Mouse (Mus musculus) heart, embryonic 11.5 days (tissue): ENCODE results near the gene Gpr61. TPM values are rescaled to one million over a fixed set of nuclear protein-coding genes. Genes with fewer than 3 reads are reported as not detected.

Source experiments
- ATAC-seq: fragments of 200-750 bp; cut with Nextera tagmentation; replicated peaks from 2 replicates; pipeline ENCODE4 v1.8.0; 2017; ENCODE audit warnings: moderate library complexity; ENCODE audit not compliant: insufficient number of reproducible peaks, low FRiP score, low TSS enrichment
- H3K27ac ChIP-seq: fragments of 300-500 bp; sonication (generic); 2 replicates; pipeline ENCODE4 v1.5.1; 2014; ENCODE audit warnings: mild to moderate bottlenecking, low read depth, low read length
- H3K27me3 ChIP-seq: fragments of 300-500 bp; sonication (generic); 2 replicates; pipeline ENCODE4 v1.6.1; 2014; ENCODE audit warnings: mild to moderate bottlenecking, low read length, mixed read lengths; ENCODE audit not compliant: control insufficient read depth, insufficient read depth
- H3K36me3 ChIP-seq: fragments of 300-500 bp; sonication (generic); 2 replicates; pipeline ENCODE4 v1.6.1; 2014; ENCODE audit warnings: mild to moderate bottlenecking, low read length, moderate library complexity, mixed read lengths; ENCODE audit not compliant: control insufficient read depth, insufficient read depth
- H3K4me1 ChIP-seq: fragments of 300-500 bp; sonication (generic); 2 replicates; pipeline ENCODE4 v1.6.1; 2014; ENCODE audit warnings: low read length; ENCODE audit not compliant: control insufficient read depth, insufficient read depth
- H3K4me2 ChIP-seq: fragments of 300-500 bp; sonication (generic); 2 replicates; pipeline ENCODE4 v1.6.1; 2014; ENCODE audit warnings: mild to moderate bottlenecking, moderate library complexity
- H3K4me3 ChIP-seq: fragments of 300-500 bp; sonication (generic); 2 replicates; pipeline ENCODE4 v1.5.1; 2014; ENCODE audit warnings: low read depth, low read length
- H3K9ac ChIP-seq: fragments of 300-500 bp; sonication (generic); 2 replicates; pipeline ENCODE4 v1.6.1; 2014; ENCODE audit warnings: mild to moderate bottlenecking, low read depth, low read length, moderate library complexity
- H3K9me3 ChIP-seq: fragments of 300-500 bp; sonication (generic); replicated peaks from 2 replicates; pipeline ENCODE4 v1.6.1; 2016; ENCODE audit warnings: low read length; ENCODE audit not compliant: control insufficient read depth
- WGBS: fragments of 180-500 bp; shearing (Covaris S2); extraction: QIAGEN DNeasy Blood & Tissue Kit; methylation state at CpG from one replicate; pipeline ENCODE4 v1.1.7; 2014; ENCODE audit not compliant: insufficient replicate concordance; 5-methylcytosine and 5-hydroxymethylcytosine counted together
- polyA plus RNA-seq: library from polyadenylated mRNA; unstranded; fragments of >200 nt; fragmentation: Nextera tagmentation; extraction: Ambion mirVana; gene quantifications from 2 replicates; pipeline ENCODE4 v1.2.1, GENCODE M21; 2014

Gpr61 gene
- polyA plus RNA-seq, 1 experiment from 2014 or later, result 0.16 TPM

GRCm38 (mm10) chr3:108166486-108167211 is 12.0 kb upstream of the Gpr61 start:
- no peak overlapping the region for H3K27ac ChIP-seq
- 0 out of 2 replicates have a peak, but pooled peaks cover 3% of the 10 kb centered on the region for H3K27me3 ChIP-seq
- H3K4me1 ChIP-seq, result peaks cover 4% of the 10 kb centered on the region
- 27% methylated on average over 10 of the region's 11 CpGs for WGBS
- no peaks in the 10 kb centered on the region for H3K9me3 ChIP-seq
- no peak for ATAC-seq
- no peak overlapping the region for H3K9ac ChIP-seq
- H3K4me3 ChIP-seq, result no peak overlapping the region
- H3K4me2 ChIP-seq, result no peak overlapping the region
- no peaks in the 10 kb centered on the region for H3K36me3 ChIP-seq

DNA sequence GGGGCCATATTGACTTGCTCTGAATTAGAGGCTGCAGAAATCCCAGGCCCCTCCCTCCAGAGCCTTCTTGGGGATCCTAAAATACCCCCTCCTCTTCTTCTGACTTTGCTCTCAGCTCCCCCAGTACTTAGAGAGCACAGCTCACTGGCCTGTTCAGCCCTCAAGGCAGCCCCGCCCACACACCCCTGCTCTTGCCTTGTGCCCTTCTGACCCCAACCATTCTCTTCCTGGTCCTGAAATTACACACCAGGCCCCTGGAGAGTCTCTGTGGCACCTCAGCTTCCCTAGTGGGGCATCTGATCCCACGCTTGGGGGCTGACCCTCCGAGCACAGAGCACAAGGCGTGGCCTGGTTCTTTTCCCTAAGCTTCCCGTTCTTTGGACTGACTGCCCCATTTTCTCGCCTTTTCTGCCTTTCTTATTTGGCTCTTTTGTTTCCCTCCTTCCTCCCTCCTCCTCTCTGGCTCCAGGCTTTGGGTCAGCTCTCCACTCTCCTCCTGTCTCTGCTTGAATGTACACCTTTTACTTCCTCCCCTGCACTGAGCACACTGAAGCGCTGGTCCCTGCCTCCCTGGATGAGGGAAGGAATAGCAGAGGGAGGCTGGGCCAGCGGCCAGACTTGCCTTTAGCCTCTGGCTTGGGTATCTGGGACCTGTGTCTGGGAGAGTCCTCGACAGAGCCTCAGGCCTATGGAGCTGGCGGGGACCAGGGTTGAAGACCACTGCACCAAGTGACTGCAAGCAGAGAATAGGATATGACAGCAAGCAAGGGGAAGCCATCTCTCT is 11.0 kb upstream of the Gpr61 start:
- no peaks in the 10 kb centered on the region for H3K36me3 ChIP-seq
- no peak overlapping the region for H3K4me3 ChIP-seq
- H3K4me2 ChIP-seq, result no peak overlapping the region
- H3K9ac ChIP-seq, result no peak overlapping the region
- no peak for ATAC-seq
- 0 out of 2 replicates have a peak, but pooled peaks cover 3% of the 10 kb centered on the region for H3K27me3 ChIP-seq
- H3K27ac ChIP-seq, result no peak overlapping the region
- no peaks in the 10 kb centered on the region for H3K9me3 ChIP-seq
- 53% methylated on average over 10 of the region's 10 CpGs for WGBS
- H3K4me1 ChIP-seq, result peaks cover 4% of the 10 kb centered on the region

- 0 out of 2 replicates have a peak, but pooled peaks cover 3% of the 10 kb centered on the region for H3K27me3 ChIP-seq
- peaks cover 4% of the 10 kb centered on the region for H3K4me1 ChIP-seq
- ATAC-seq, result no peak; the same call in 1 of the 2 replicates
- H3K27ac ChIP-seq, result no peak overlapping the region
- no peaks in the 10 kb centered on the region for H3K36me3 ChIP-seq
- H3K9ac ChIP-seq, result no peak overlapping the region
- no peak overlapping the region for H3K4me3 ChIP-seq
- no peaks in the 10 kb centered on the region for H3K9me3 ChIP-seq
- WGBS, result 32% methylated on average over 9 of the region's 9 CpGs
- peak overlapping the region; percentile 41 for H3K4me2 ChIP-seq
Measured at GRCm38 (mm10) chr3:108164807-108165206, 10.1 kb upstream of the Gpr61 start.

DNA sequence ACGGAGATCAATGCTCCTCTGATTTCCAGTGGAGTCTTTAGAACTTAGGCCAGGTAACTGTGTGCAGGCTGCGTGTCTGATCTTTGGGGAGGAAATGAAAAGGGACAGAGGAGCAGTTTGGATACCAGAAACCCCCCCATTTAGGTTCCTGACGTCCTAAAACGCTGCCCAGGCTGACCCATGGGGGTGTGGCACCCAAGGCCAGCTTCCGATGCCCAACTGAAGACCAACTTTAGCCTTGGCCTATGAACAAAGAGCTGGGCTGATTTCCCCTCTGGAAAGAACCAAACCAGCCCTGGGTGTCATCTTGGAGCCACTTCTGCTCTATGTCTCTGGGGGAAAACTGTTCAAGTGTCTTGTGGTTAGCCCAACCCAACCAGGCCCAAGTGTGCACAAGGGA is 9.4 kb upstream of the Gpr61 start:
- Histone ChIP-seq H3K9me3 (no peaks in the 10 kb centered on the region), H3K27me3 (0 out of 2 replicates have a peak, but pooled peaks cover 3% of the 10 kb centered on the region), H3K9ac (no peak overlapping the region), H3K4me3 (no peak overlapping the region), H3K27ac (no peak overlapping the region), H3K4me1 (peaks cover 10% of the 10 kb centered on the region), H3K4me2 (no peak overlapping the region), H3K36me3 (no peaks in the 10 kb centered on the region)
- no peak for ATAC-seq
- WGBS, result 75% methylated on average over 5 of the region's 5 CpGs

DNA sequence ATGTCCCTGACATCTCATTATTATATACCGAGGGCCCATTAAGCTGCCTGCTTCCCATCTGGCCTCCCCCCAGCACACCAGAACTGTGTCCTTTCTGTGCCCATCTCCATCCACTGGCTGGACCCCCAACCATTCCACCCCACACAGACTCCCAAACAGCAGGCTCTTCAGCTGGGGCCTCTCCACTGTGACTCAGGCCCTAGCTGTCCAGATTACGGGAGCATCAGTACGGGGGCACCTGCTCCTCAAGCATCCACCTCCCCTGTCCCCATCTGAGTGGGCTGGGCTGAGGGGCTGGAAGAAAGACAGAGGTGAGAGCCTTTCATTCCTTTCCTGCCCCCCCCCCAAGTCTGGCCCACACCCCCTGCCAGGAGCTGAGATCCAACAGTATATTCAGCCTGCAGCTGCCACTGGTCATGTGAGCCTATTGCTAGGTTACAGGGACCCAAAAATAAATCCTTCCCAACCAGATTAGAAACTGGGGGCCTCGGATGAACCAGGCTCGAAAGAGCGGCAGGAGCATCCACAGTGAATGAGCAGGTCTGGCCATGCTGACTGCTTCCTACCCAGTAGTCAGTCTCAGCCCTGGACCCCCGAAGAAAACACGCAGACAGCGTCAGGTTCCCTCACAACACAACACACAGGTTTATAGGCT is 3.8 kb upstream of the Gpr61 start:
- peak; percentile 47 for ATAC-seq
- Histone ChIP-seq H3K36me3 (no peaks in the 10 kb centered on the region), H3K4me1 (peaks cover 14% of the 10 kb centered on the region), H3K4me2 (peak overlapping the region; percentile 46), H3K27ac (peak overlapping the region; percentile 80), H3K9me3 (no peaks in the 10 kb centered on the region), H3K4me3 (no peak overlapping the region), H3K27me3 (no peaks in the 10 kb centered on the region), H3K9ac (peak overlapping the region; percentile 12; the same call in 1 of the 2 replicates)
- 42% methylated on average over 9 of the region's 9 CpGs for WGBS

DNA sequence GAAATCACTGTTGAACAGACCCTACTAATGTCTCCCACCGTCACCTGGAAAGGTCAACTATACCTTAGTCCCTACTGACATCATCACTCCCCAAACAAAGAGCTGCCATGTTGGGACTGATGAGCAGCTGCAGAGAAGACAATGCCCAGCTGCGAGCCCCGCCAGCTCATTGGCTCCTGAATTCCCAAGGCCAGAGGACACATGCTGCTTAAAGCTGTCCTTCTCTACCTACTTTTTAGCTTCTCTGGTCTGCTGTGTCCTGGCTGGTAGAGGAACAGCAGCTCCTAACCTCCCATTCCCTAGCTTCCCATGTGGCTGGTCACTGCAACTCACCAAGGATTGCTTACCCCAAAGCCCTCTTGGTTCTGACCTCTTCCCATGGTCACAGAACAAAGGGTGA is 2.4 kb downstream of the Gpr61 start:
- H3K27me3 ChIP-seq, result no peaks in the 10 kb centered on the region
- no peak for ATAC-seq
- no peak overlapping the region for H3K4me3 ChIP-seq
- H3K4me1 ChIP-seq, result no peaks in the 10 kb centered on the region
- no peak overlapping the region for H3K9ac ChIP-seq
- WGBS, result 91% methylated on average over 3 of the region's 3 CpGs
- H3K9me3 ChIP-seq, result no peaks in the 10 kb centered on the region
- H3K4me2 ChIP-seq, result no peak overlapping the region
- no peak overlapping the region for H3K27ac ChIP-seq
- H3K36me3 ChIP-seq, result no peaks in the 10 kb centered on the region

DNA sequence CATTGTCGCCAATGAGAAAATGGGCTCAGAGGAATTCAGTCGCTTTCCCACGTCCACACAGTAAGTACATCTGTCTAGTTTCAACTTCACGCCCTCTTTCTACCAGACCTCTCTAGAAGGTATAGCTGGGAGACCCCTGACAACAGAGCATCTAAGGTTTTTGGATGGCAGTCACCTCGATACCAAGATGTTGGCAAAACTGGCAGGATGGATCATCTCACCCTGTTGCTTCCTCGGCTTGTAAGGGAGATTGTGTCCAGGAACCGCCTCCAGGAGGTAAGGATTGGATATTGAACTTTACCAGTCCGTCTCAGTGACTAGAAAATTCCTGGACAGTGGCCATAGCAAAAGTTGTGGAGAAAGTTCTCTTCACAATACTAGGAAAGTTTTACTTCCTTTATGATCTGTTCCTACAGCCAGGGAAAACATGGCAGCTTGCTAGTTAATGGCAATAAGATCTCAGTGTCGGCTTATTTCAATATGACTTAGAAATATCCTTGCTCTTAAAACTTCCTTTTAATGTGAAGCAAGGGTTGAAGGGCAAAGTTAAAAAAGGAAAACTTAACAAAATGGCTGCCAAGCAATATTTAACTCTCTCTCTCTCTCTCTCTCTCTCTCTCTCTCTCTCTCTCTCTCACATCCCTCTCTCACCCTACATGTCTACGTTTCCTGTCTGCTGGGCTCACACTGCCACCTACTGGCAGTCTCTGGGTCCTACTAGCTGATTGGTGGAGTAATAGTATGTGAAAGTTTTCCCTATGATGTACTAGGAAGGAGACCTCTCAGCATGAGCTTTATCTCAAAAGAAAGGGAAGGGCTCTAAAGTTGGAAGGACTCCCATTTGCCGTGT is 7.1 kb downstream of the Gpr61 start:
- H3K4me2 ChIP-seq, result peak overlapping the region; percentile 12; the same call in 1 of the 2 replicates
- 62% methylated on average over 11 of the region's 11 CpGs for WGBS

GRCm38 (mm10) chr3:108146671-108147070 is 8.0 kb downstream of the Gpr61 start:
- no peak for ATAC-seq
- WGBS, result 50% methylated on average over 5 of the region's 5 CpGs
- Histone ChIP-seq H3K4me2 (peak overlapping the region; percentile 77), H3K27ac (no peak overlapping the region), H3K4me3 (peak overlapping the region; percentile 86), H3K27me3 (no peaks in the 10 kb centered on the region), H3K36me3 (no peaks in the 10 kb centered on the region), H3K9ac (peak overlapping the region; percentile 90), H3K9me3 (no peaks in the 10 kb centered on the region), H3K4me1 (peaks cover 11% of the 10 kb centered on the region)

More for the DNA sequence above, 7.1 kb downstream of the Gpr61 start:
- H3K27me3 ChIP-seq, result no peaks in the 10 kb centered on the region
- H3K27ac ChIP-seq, result no peak overlapping the region
- ATAC-seq, result no peak
- no peaks in the 10 kb centered on the region for H3K9me3 ChIP-seq
- H3K9ac ChIP-seq, result no peak overlapping the region
- no peak overlapping the region for H3K4me3 ChIP-seq
- H3K36me3 ChIP-seq, result no peaks in the 10 kb centered on the region
- peaks cover 11% of the 10 kb centered on the region for H3K4me1 ChIP-seq
